Comparison of ENCODE assay signal across 9 mouse cellular contexts in the genomic region with DNA sequence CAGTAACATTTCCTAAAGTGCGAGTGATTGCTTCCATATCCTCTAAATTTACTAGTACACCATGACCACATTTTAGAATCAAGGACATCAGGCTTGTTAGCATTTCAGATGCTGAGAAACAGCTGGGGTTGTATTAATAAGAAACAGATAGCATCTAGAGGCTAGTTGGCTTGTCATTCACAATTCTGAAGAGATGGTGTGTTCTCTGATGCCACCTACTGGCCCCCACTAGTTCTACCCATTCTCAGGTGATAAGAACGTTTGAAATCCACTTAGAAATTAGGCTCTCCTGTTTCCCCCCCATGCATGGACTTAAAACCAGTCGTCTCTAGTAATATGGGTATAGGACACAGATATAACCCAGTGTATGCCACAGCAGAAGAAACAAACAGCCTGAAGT.
DNase-seq lines count a peak whose midpoint lies in the region; ATAC-seq and TF ChIP-seq lines count a peak whose summit lies in the region.
"Had no signal": no experiment of that assay in that cellular context is flagged by ENCODE, and none has a peak within 500 bp of the region (broad histone marks: within the 10 kb centered on the region; RNA-seq: fewer than 3 reads in every experiment).

No protein-coding gene starts in this region.

- H3K4me3 ChIP-seq in E14TG2a.4 (replicated peaks; ENCODE audit: low read length): no peak overlapping the region

- TF ChIP-seq CTCF in E14TG2a.4 (conservative IDR thresholded peaks at IDR 0.05; ENCODE audit: low read length): peak; percentile 19; the same call in 1 of the 2 replicates

- intact Hi-C loops in left cerebral cortex, postnatal 25 days (cut with DNase I): loop anchor here (1.0 kb wide), 1 partner anchor 58 kb away; no protein-coding TSS in a partner anchor

- ATAC-seq in granulocyte monocyte progenitor cell, adult 5-6 weeks (replicated peaks; ENCODE audit: poor library complexity, severe bottlenecking): no peak; the same call in 1 of the 2 replicates
- no peak for ATAC-seq in inflammation-experienced regulatory T-cells, adult 6 months

- peak; percentile 16 for DNase-seq in heart, postnatal 4 days
- DNase-seq in heart, adult 9 months (ENCODE audit: low spot score in 2 of 2): no peak
- peak; percentile 1 for DNase-seq in c-Kit-positive CD71-positive TER-119-negative erythroid progenitor cells, embryonic 14.5 days (ENCODE audit: low read depth)
- peak; percentile 38 to 45 for DNase-seq in left cerebral cortex, postnatal 25 days (ENCODE audit: low spot score in 2 of 2)
- no peak for DNase-seq in T-cell, adult 2 months (ENCODE audit: low spot score)
- DNase-seq: thymus, postnatal 36 days had no signal

- no peaks in the 10 kb centered on the region for H3K27me3 ChIP-seq in E14TG2a.4 (ENCODE audit: insufficient read depth, low read length)

- peaks cover 8% of the 10 kb centered on the region for H3K4me1 ChIP-seq in E14TG2a.4 (replicated peaks; ENCODE audit: low read depth, low read length)

- no peaks in the 10 kb centered on the region for H3K9me3 ChIP-seq in E14TG2a.4 (ENCODE audit: low read length)

- no peaks in the 10 kb centered on the region for H3K36me3 ChIP-seq in E14TG2a.4 (ENCODE audit: insufficient read depth, low read length)

Comparison
In these comparisons a context has a peak if more than half of its experiments do, and no peak if none do; other contexts are left out.
1. DNase-seq: peak in heart, postnatal 4 days (single experiment), c-Kit-positive CD71-positive TER-119-negative erythroid progenitor cells, embryonic 14.5 days (single experiment) and left cerebral cortex, postnatal 25 days (2 of 2); none in heart, adult 9 months (0 of 2) and T-cell, adult 2 months (single experiment).